Mouse (Mus musculus): ENCODE measurements around the gene Slf2.

GRCm38 (mm10) chr19:44983366-44983765 is 52.4 kb downstream of the Slf2 start:
- TF ChIP-seq CTCF (IDR thresholded peaks at IDR 0.05; ENCODE audit: control insufficient read depth, insufficient read depth, insufficient read length), result no peak
- no peak for TF ChIP-seq MYOD1 (IDR thresholded peaks at IDR 0.05; ENCODE audit: control insufficient read depth, insufficient read length, low read depth)
- TF ChIP-seq FOSL1 (IDR thresholded peaks at IDR 0.05; ENCODE audit: insufficient read depth, low read length, poor library complexity, severe bottlenecking), result no peak
- no peak for TF ChIP-seq MAX (IDR thresholded peaks at IDR 0.05)
- TF ChIP-seq MYOG (IDR thresholded peaks at IDR 0.05; ENCODE audit: control insufficient read depth, extremely low read depth, insufficient read length), result no peak
- no peak for TF ChIP-seq CEBPB (IDR thresholded peaks at IDR 0.05; ENCODE audit: low read depth)
- no peak for TF ChIP-seq USF1 (IDR thresholded peaks at IDR 0.05; ENCODE audit: low read depth)

Data from C2C12 (cell line).